ENCODE assay signal across 10 mouse cellular contexts in the genomic region with DNA sequence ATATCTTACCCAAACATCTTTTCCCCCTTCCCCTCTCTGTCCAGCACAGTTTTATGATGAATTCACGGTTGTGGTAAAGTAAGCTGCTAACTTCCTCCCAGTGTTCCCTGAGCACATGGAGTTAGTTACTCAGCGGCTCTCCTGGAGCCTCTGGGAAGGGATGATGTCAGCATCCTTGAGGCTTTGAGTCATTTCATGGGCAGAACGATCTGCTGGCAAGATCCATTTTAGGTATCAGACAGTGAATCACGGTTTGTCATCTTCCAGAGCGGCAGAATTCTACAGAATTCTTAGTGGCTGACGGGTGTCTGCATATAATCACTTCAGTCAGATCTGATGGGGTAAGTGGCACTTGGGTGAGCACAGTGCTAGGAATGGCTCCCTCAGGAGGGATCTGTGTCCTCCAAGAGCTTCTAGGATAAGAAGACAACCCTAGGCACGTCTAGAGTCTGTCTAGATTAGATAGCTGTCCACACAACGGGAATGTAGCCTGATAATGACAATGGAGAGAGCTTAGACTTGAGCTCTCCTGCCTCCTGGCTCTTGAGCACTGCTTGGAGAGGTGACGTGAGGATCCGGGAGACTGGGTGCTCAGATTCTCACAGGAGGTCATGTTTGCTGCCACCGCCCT.
DNase-seq lines count a peak whose midpoint lies in the region; ATAC-seq and TF ChIP-seq lines count a peak whose summit lies in the region.
"Had no signal": no experiment of that assay in that cellular context is flagged by ENCODE, and none has a peak within 500 bp of the region (broad histone marks: within the 10 kb centered on the region; RNA-seq: fewer than 3 reads in every experiment).

No protein-coding gene starts in this region.

- H3K27me3 ChIP-seq in intestine, postnatal 0 days (replicated peaks; ENCODE audit: control insufficient read depth, insufficient read depth, low read length), result no peaks in the 10 kb centered on the region
- no peaks in the 10 kb centered on the region for H3K27me3 ChIP-seq in intestine, embryonic 16.5 days (replicated peaks; ENCODE audit: control insufficient read depth, insufficient read depth, low read length)
- H3K27me3 ChIP-seq in heart, embryonic 16.5 days (ENCODE audit: control insufficient read depth, insufficient read depth, low read length), result no peaks in the 10 kb centered on the region
- H3K27me3 ChIP-seq: neural tube, embryonic 15.5 days had no signal

- H3K4me3 ChIP-seq in intestine, postnatal 0 days (ENCODE audit: low read depth, low read length), result no peak overlapping the region
- no peak overlapping the region for H3K4me3 ChIP-seq in intestine, embryonic 16.5 days (ENCODE audit: low read length)
- H3K4me3 ChIP-seq in heart, embryonic 16.5 days (ENCODE audit: low read length), result no peak overlapping the region
- H3K4me3 ChIP-seq: erythroblast, embryonic 14.5 days; neural tube, embryonic 15.5 days had no signal

- H3K9me3 ChIP-seq in intestine, postnatal 0 days (ENCODE audit: control insufficient read depth), result no peaks in the 10 kb centered on the region
- H3K9me3 ChIP-seq in intestine, embryonic 16.5 days (ENCODE audit: control insufficient read depth, low read length), result no peaks in the 10 kb centered on the region
- H3K9me3 ChIP-seq in heart, embryonic 16.5 days (replicated peaks; ENCODE audit: control insufficient read depth, low read length), result no peaks in the 10 kb centered on the region
- H3K9me3 ChIP-seq: neural tube, embryonic 15.5 days had no signal

- no peak; the same call in 1 of the 2 replicates for ATAC-seq in intestine, postnatal 0 days
- no peak for ATAC-seq in intestine, embryonic 16.5 days
- no peak for ATAC-seq in heart, embryonic 16.5 days (replicated peaks; ENCODE audit: extremely low read depth, insufficient read depth, low FRiP score)

- 50% methylated on average over 11 of the region's 11 CpGs for WGBS in intestine, postnatal 0 days
- 57% methylated on average over 11 of the region's 11 CpGs for WGBS in intestine, embryonic 16.5 days
- 25% methylated on average over 11 of the region's 11 CpGs for WGBS in heart, embryonic 16.5 days

- H3K27ac ChIP-seq in intestine, postnatal 0 days (ENCODE audit: low read depth, low read length), result peak overlapping the region; percentile 58
- H3K27ac ChIP-seq in intestine, embryonic 16.5 days (ENCODE audit: low read length), result no peak overlapping the region
- H3K27ac ChIP-seq in heart, embryonic 16.5 days (ENCODE audit: low read length), result peak overlapping the region; percentile 76
- H3K27ac ChIP-seq: neural tube, embryonic 15.5 days had no signal

- peaks cover 27% of the 10 kb centered on the region for H3K4me1 ChIP-seq in intestine, postnatal 0 days (replicated peaks; ENCODE audit: control insufficient read depth, insufficient read depth, low read length)
- peaks cover 53% of the 10 kb centered on the region for H3K4me1 ChIP-seq in intestine, embryonic 16.5 days (ENCODE audit: control insufficient read depth, insufficient read depth, low read length)
- H3K4me1 ChIP-seq in heart, embryonic 16.5 days (ENCODE audit: control insufficient read depth, insufficient read depth, low read length), result peaks cover 81% of the 10 kb centered on the region

- H3K4me2 ChIP-seq in intestine, postnatal 0 days (replicated peaks; ENCODE audit: low read depth), result 0 out of 2 replicates have a peak overlapping the region, but pooled peaks have one; percentile 17
- H3K4me2 ChIP-seq in intestine, embryonic 16.5 days (ENCODE audit: low read depth, low read length), result no peak overlapping the region
- H3K4me2 ChIP-seq in heart, embryonic 16.5 days (ENCODE audit: low read depth, low read length), result peak overlapping the region; percentile 23; the same call in 1 of the 2 replicates
- H3K4me2 ChIP-seq: neural tube, embryonic 15.5 days had no signal

- H3K36me3 ChIP-seq in intestine, postnatal 0 days (ENCODE audit: control insufficient read depth, insufficient read depth), result no peaks in the 10 kb centered on the region
- H3K36me3 ChIP-seq in intestine, embryonic 16.5 days (ENCODE audit: control insufficient read depth, insufficient read depth, low read length), result no peaks in the 10 kb centered on the region
- no peaks in the 10 kb centered on the region for H3K36me3 ChIP-seq in heart, embryonic 16.5 days (ENCODE audit: control insufficient read depth, insufficient read depth)
- H3K36me3 ChIP-seq: neural tube, embryonic 15.5 days had no signal

- 0 out of 2 replicates have a peak overlapping the region, but pooled peaks have one; percentile 8 for H3K9ac ChIP-seq in intestine, postnatal 0 days (ENCODE audit: low read depth, low read length)
- H3K9ac ChIP-seq in intestine, embryonic 16.5 days (ENCODE audit: low read depth, low read length), result no peak overlapping the region
- H3K9ac ChIP-seq in heart, embryonic 16.5 days (ENCODE audit: low read length), result no peak overlapping the region; the same call in 1 of the 2 replicates
- H3K9ac ChIP-seq: neural tube, embryonic 15.5 days had no signal

- DNase-seq in 416B (ENCODE audit: low read depth), result peak; percentile 93
- DNase-seq in MN1 (ENCODE audit: low spot score), result peak; percentile 68
- no peak for DNase-seq in cerebellum, adult 11-12 months
- DNase-seq in layer of hippocampus, adult 8-10 months (ENCODE audit: low spot score in 2 of 2), result no peak
- DNase-seq: thymus, adult 2 months had no signal

- TF ChIP-seq CTCF in intestine, postnatal 0 days (IDR thresholded peaks at IDR 0.05; ENCODE audit: low read depth), result no peak

Comparison
In these comparisons a context has a peak if more than half of its experiments do, and no peak if none do; other contexts are left out.
1. DNase-seq: peak in 416B (single experiment) and MN1 (single experiment); none in cerebellum, adult 11-12 months (single experiment) and layer of hippocampus, adult 8-10 months (0 of 2).